Mouse (Mus musculus) midbrain, embryonic 15.5 days (tissue): ENCODE data around the gene Rsc1a1. TPM values are rescaled to one million over a fixed set of nuclear protein-coding genes. Genes with fewer than 3 reads are reported as not detected.

ENCODE experiments used
- ATAC-seq: fragments of 200-750 bp; cut with Nextera tagmentation; replicated peaks from 2 replicates; pipeline ENCODE4 v1.8.0; 2017; ENCODE audit warnings: moderate TSS enrichment
- H3K27ac ChIP-seq: fragments of 300-500 bp; sonication (generic); 2 replicates; pipeline ENCODE4 v1.5.1; 2015; ENCODE audit warnings: mild to moderate bottlenecking, inconsistent platforms
- H3K27me3 ChIP-seq: fragments of 300-500 bp; sonication (generic); replicated peaks from 2 replicates; pipeline ENCODE4 v1.6.1; 2015; ENCODE audit warnings: inconsistent platforms
- H3K36me3 ChIP-seq: fragments of 300-500 bp; sonication (generic); replicated peaks from 2 replicates; pipeline ENCODE4 v1.6.1; 2015; ENCODE audit warnings: inconsistent platforms
- H3K4me1 ChIP-seq: fragments of 300-500 bp; sonication (generic); 2 replicates; pipeline ENCODE4 v1.6.1; 2015; ENCODE audit warnings: inconsistent platforms
- H3K4me2 ChIP-seq: fragments of 300-500 bp; sonication (generic); 2 replicates; pipeline ENCODE4 v1.6.1; 2015; ENCODE audit warnings: inconsistent platforms, mild to moderate bottlenecking, moderate library complexity
- H3K4me3 ChIP-seq: fragments of 300-500 bp; sonication (generic); 2 replicates; pipeline ENCODE4 v1.5.1; 2015; ENCODE audit warnings: mild to moderate bottlenecking, inconsistent platforms
- H3K9ac ChIP-seq: fragments of 300-500 bp; sonication (generic); 2 replicates; pipeline ENCODE4 v1.6.1; 2015; ENCODE audit warnings: mild to moderate bottlenecking, inconsistent platforms
- H3K9me3 ChIP-seq: fragments of 300-500 bp; sonication (generic); 2 replicates; pipeline ENCODE4 v1.6.1; 2016; ENCODE audit warnings: inconsistent platforms
- WGBS: fragments of 180-500 bp; shearing (Covaris S2); methylation state at CpG from one replicate; pipeline ENCODE4 v1.1.7; 2015; ENCODE audit warnings: mixed read lengths; 5-methylcytosine and 5-hydroxymethylcytosine counted together
- polyA plus RNA-seq: library from polyadenylated mRNA; unstranded; fragments of >200 nt; fragmentation: Nextera tagmentation; extraction: Ambion mirVana; gene quantifications from 2 replicates; pipeline ENCODE4 v1.2.1, GENCODE M21; 2015

Rsc1a1 gene
- 0.49 and 0.53 TPM in 2 replicates for polyA plus RNA-seq

DNA sequence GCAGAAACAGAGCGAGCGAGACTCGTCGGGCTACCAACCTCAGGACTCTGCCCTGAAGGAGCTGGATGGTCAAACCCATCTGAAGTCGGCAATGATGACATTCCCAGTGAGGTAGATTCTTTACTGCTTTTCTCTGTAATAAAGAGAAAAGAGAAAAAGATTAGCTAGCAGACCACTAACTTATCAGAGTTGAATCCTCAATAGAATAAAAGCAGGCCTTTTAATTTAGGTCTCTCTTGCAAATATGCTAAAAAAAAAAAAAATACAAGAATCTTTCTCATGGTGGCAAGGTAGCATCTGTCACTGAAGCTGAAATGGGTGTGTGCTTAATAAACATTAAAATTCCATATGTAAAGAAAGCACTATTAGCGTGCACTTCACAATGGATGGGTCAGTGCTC, at the start of gene Rsc1a1:
Rsc1a1 (minus strand) TSS at position 101 of the 400 bp plus-strand sequence.
- Histone ChIP-seq H3K4me3 (no peak within 1 kb of the TSS), H3K9ac (no peak within 1 kb of the TSS), H3K27me3 (no peaks in the 10 kb centered on the region), H3K9me3 (no peaks in the 10 kb centered on the region), H3K36me3 (peaks cover 14% of the 10 kb centered on the region), H3K4me2 (no peak within 1 kb of the TSS), H3K27ac (no peak within 1 kb of the TSS), H3K4me1 (no peaks in the 10 kb centered on the region)
- ATAC-seq = no peak
- 94% methylated on average over 6 of the region's 6 CpGs for WGBS

DNA sequence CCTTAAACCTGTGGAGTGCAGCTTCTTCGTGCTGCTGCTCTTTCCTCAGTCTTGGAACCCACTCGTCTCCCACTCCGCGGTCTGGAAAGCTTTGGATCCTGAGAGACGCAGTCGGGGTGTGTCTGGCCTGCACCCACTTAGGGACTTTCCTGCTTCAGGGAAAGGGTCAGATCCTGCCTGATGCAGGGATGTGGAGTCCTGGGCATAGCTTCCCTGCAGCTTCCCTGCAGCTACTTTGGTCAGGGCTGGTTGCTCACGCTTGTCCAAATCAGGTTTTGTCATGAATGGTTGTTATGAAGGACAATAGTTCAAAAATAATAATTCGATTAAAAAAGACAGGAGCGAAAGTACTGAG, 49.8 kb upstream of the Rsc1a1 start:
- WGBS = 24% methylated on average over 9 of the region's 9 CpGs
- H3K27me3 ChIP-seq = no peaks in the 10 kb centered on the region
- peaks cover 11% of the 10 kb centered on the region for H3K4me1 ChIP-seq
- no peak for ATAC-seq
- no peaks in the 10 kb centered on the region for H3K36me3 ChIP-seq
- peak overlapping the region; percentile 66 for H3K4me2 ChIP-seq
- H3K27ac ChIP-seq = peak overlapping the region; percentile 46
- no peaks in the 10 kb centered on the region for H3K9me3 ChIP-seq
- peak overlapping the region; percentile 43 for H3K4me3 ChIP-seq
- peak overlapping the region; percentile 35 for H3K9ac ChIP-seq

DNA sequence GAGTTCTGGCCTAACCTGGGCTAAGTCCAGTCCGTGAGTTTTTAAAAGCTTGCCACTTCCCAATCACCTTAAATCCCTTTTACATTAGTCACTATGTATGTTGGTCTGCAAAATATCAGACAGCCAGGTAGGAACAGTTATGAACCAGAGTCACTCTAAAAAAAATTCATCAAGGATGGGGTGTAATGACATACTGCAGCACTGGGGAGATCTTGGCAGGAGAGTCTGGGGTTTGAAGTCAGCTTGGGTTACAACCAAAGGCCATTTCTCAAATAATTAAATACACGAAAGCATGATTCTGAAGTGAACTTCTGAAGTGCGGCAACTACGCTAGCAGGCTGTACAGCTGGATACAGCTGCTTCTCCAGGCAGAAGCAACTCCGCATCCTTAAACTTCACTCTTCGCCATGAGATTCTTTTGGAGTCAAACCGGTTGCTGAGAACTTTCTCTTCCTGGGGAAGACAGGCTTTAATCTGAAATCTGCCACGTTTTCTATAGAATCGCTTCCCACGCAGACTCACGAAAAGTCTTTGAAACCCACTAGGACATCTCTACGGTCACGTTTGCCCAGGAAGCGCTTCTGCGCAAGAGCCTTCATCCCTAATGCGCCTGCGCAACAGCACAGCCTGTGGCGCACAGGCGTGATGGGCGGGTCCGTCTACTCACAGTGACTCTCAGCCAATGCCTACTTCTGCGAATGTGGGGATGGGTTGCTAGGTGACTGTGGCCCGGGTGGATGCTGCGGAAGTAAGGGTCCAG, 49.2 kb upstream of the Rsc1a1 start:
- no peaks in the 10 kb centered on the region for H3K9me3 ChIP-seq
- peak overlapping the region; percentile 66 for H3K4me2 ChIP-seq
- H3K27ac ChIP-seq = peak overlapping the region; percentile 46
- 5% methylated on average over 24 of the region's 24 CpGs for WGBS
- H3K9ac ChIP-seq = peak overlapping the region; percentile 35
- peak; percentile 99 for ATAC-seq
- H3K36me3 ChIP-seq = no peaks in the 10 kb centered on the region
- H3K4me3 ChIP-seq = peak overlapping the region; percentile 43
- no peaks in the 10 kb centered on the region for H3K27me3 ChIP-seq
- H3K4me1 ChIP-seq = peaks cover 11% of the 10 kb centered on the region

DNA sequence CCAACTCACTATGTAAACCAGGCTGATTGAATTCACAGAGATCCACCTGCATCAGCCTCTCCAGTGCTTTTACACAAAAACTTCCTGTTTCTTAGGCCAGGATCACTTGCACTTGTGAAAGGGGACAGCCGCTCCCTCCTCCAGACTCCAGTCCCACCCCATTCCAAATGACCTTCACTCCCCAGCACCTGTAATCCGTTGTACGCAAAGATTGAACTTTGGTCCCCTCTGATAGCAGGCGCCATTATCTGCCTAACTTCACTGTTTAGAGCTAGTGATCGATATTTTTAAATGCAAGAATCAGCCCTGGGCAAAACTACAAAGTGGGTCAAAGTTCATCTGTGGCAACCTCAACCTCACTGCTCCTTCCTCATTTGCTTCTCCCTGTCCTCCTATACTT, 46.4 kb upstream of the Rsc1a1 start:
- Histone ChIP-seq H3K27ac (no peak overlapping the region), H3K4me3 (no peak overlapping the region), H3K9ac (no peak overlapping the region), H3K9me3 (no peaks in the 10 kb centered on the region), H3K27me3 (no peaks in the 10 kb centered on the region), H3K4me1 (peaks cover 11% of the 10 kb centered on the region), H3K4me2 (no peak overlapping the region), H3K36me3 (no peaks in the 10 kb centered on the region)
- 78% methylated on average over 5 of the region's 5 CpGs for WGBS
- no peak for ATAC-seq

DNA sequence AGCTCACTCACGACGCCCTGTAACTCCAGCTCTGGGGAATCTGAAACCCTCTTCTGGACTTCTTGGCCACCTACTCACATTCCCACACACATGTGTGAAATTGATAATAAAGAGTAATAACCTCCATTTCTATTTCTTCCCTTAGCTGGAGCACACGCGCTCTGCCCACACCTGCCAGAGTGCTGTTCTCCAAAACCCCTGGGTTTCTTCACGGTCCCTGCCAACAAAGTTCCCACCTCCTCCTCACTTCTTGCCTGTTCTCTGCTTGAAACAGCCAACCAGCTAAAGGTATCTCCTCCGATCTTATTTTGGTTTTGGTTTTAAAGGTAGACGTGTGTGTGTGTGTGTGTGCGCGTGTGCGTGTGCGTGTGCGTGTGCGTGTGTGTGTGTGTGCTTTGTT, 45.0 kb upstream of the Rsc1a1 start:
- Histone ChIP-seq H3K9ac (no peak overlapping the region), H3K27me3 (no peaks in the 10 kb centered on the region), H3K27ac (no peak overlapping the region), H3K9me3 (no peaks in the 10 kb centered on the region), H3K4me2 (no peak overlapping the region), H3K36me3 (no peaks in the 10 kb centered on the region), H3K4me1 (peaks cover 10% of the 10 kb centered on the region), H3K4me3 (no peak overlapping the region)
- no peak for ATAC-seq
- WGBS = 86% methylated on average over 13 of the region's 13 CpGs

DNA sequence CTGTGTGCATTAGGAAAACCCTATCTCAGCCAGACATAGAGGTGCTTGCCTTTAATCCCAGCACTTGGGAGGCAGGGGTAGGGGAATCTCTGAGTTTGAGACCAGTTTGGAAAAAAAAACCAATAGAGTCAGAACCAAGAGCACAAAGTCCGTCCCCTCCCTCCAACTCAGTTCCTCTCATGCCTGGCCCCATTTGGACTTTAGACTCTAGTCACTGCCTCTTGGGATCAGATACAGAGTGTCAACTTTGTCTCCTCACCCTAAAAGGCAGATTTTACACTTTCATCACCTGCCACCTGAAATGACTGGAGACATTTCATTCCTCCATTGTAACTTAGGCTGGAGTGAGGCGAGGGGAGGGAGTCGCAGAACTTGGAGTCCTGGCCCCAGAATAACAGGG, 43.9 kb upstream of the Rsc1a1 start:
- no peak for ATAC-seq
- H3K9ac ChIP-seq = no peak overlapping the region
- no peaks in the 10 kb centered on the region for H3K9me3 ChIP-seq
- no peak overlapping the region for H3K4me3 ChIP-seq
- H3K4me1 ChIP-seq = peaks cover 2% of the 10 kb centered on the region; the same call in 1 of the 2 replicates
- H3K27me3 ChIP-seq = no peaks in the 10 kb centered on the region
- 80% methylated on average over 3 of the region's 3 CpGs for WGBS
- H3K27ac ChIP-seq = no peak overlapping the region
- no peaks in the 10 kb centered on the region for H3K36me3 ChIP-seq
- no peak overlapping the region for H3K4me2 ChIP-seq

DNA sequence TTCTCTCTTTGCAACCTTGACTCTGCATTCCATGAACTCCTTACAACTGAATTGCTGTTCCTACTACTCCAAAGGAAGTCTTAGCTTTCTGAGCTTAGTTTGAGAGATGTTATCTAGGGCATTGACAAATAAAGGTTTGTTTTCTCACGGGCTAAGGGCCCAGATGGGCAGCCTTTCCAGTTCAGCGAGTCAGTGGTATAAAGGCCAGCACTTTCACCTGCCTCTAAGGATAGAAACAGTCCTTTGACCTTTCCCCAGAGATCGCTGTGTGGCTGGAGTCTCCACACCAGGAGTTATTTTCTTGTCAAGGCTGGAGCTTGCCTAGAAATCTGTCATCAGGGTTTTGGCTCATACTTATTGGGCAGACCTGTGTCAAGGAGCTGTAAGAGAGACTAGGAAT, 40.3 kb upstream of the Rsc1a1 start:
- no peak for ATAC-seq
- 56% methylated on average over 3 of the region's 3 CpGs for WGBS

DNA sequence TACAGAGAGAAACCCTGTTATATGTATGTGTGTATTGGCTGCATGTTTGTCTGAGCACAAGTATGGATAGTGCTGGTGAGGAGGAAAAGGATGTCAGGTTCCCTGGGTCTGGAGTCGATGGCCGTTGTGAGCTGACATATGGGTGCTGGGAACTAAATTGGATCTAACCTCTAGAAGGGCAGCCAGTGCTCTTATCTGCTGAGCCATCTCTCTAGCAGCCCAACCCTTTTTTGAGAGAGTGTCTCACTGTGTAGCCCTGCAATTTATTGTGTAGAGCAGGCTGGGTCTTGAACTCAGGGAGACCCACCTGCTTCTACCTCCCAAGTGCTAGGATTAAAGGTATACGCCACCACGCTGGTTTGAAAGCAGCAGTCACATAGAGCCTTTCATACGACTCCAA, 39.9 kb upstream of the Rsc1a1 start:
- WGBS = 81% methylated on average over 5 of the region's 5 CpGs

More for the DNA sequence above, 40.3 kb upstream of the Rsc1a1 start:
- H3K9me3 ChIP-seq = no peaks in the 10 kb centered on the region
- no peak overlapping the region for H3K27ac ChIP-seq
- H3K4me2 ChIP-seq = no peak overlapping the region
- H3K36me3 ChIP-seq = no peaks in the 10 kb centered on the region
- no peak overlapping the region for H3K4me3 ChIP-seq
- peaks cover 23% of the 10 kb centered on the region for H3K4me1 ChIP-seq
- H3K27me3 ChIP-seq = no peaks in the 10 kb centered on the region
- no peak overlapping the region for H3K9ac ChIP-seq

DNA sequence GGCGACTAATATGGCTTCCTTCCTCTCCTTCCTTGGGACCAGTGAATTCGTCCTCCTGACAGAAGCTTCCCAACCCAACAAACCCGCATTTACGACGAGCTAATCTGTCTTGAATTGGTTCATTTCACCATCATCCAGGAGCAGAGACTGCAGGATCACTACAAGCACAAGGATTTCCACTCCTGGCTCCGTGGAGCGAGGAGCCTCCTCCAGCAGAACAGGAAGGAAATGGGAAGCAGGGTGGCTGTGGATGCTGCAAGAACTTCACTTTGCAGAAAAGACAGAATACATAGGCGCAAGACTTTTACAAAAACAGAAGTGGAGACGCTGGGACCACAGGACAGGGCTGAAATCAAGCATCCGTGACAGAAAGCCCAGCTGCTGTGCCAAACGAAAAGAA, 39.2 kb upstream of the Rsc1a1 start:
- no peaks in the 10 kb centered on the region for H3K9me3 ChIP-seq
- no peak overlapping the region for H3K4me2 ChIP-seq
- 71% methylated on average over 11 of the region's 11 CpGs for WGBS
- no peak overlapping the region for H3K4me3 ChIP-seq
- H3K27ac ChIP-seq = no peak overlapping the region
- H3K9ac ChIP-seq = no peak overlapping the region
- ATAC-seq = no peak
- no peaks in the 10 kb centered on the region for H3K27me3 ChIP-seq
- H3K36me3 ChIP-seq = 0 out of 2 replicates have a peak, but pooled peaks cover 4% of the 10 kb centered on the region
- H3K4me1 ChIP-seq = peaks cover 25% of the 10 kb centered on the region

More for the DNA sequence above, 39.9 kb upstream of the Rsc1a1 start:
- no peaks in the 10 kb centered on the region for H3K36me3 ChIP-seq
- no peak for ATAC-seq
- no peaks in the 10 kb centered on the region for H3K9me3 ChIP-seq
- H3K27me3 ChIP-seq = no peaks in the 10 kb centered on the region
- no peak overlapping the region for H3K4me2 ChIP-seq
- H3K4me1 ChIP-seq = peaks cover 25% of the 10 kb centered on the region
- no peak overlapping the region for H3K27ac ChIP-seq
- H3K9ac ChIP-seq = no peak overlapping the region
- no peak overlapping the region for H3K4me3 ChIP-seq

DNA sequence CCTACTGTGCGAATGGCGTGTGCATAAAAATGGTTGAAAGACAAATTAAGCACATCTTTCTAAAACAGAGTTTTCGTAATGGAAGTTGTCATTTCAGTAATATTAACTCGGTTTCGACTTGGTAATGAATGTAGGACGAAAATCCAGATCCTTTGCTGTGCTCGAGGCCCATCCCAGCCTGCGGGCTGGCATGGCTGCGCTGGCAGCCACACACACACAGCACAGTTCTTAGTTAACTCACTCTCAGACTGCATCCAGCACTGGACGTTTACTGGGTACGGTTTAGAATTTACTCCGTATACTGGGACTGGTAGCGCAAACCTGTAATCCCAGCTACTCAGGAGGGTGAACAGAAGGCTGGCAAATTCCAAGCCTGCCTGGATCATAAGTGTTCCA, 38.3 kb upstream of the Rsc1a1 start:
- Histone ChIP-seq H3K9me3 (no peaks in the 10 kb centered on the region), H3K27me3 (no peaks in the 10 kb centered on the region), H3K4me2 (peak overlapping the region; percentile 72), H3K36me3 (0 out of 2 replicates have a peak, but pooled peaks cover 5% of the 10 kb centered on the region), H3K9ac (peak overlapping the region; percentile 90), H3K4me3 (peak overlapping the region; percentile 80), H3K27ac (peak overlapping the region; percentile 91), H3K4me1 (peaks cover 25% of the 10 kb centered on the region)
- 9% methylated on average over 13 of the region's 13 CpGs for WGBS
- ATAC-seq = peak; percentile 75

DNA sequence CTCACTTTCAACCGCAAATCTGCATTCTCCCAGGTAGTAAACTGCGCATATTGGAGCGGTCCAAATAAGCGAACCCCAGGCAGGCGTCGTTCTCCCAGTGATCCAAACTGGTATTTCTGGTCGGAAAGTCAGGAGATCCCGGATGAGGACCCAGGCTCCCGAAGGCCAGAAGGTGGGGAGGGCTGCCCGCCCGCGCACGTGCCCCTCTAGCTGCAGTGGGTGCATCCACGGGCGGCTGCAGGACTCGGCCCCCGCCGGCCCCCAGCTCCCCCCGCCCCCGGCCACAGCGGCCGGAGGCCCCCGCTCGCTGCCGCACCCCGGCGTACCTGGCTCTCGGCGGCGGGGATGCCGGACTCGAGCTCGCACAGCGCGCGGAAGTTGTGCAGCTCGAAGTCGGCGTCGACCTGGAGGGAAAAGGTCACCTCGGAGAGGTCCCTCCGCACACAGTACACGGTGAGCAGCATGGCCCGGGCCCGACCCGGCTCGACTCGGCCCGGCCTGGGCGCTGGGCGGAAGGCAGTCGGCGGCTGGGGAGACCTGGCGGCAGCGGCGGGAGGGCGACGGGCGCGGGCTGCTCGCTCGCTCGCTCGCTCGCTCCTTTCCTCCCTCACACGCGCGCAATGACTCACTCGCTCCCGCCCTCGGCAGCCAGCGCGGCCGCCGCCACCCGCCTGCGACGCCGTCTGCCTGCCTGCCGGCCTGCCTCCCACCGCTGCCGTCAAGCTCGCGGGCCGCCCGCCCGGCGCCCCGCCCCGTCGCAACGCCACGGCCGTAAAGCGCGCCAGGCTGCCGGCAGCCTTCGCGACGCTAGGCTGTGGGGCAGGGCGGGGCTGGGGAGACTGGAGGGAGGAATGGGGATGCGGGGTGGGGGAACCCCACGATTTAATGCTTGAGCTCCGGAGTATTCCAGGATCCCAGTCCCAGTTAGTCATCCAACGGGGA, 37.6 kb upstream of the Rsc1a1 start, which contains the start of gene Ddi2:
Ddi2 (minus strand) TSS at position 689 of the 942 bp plus-strand sequence.
- H3K9ac ChIP-seq = peak within 1 kb of the TSS; percentile 90
- peak within 1 kb of the TSS; percentile 72 for H3K4me2 ChIP-seq
- H3K27me3 ChIP-seq = no peaks in the 10 kb centered on the region
- peak; percentile 94 for ATAC-seq
- H3K4me1 ChIP-seq = peaks cover 25% of the 10 kb centered on the region
- H3K9me3 ChIP-seq = no peaks in the 10 kb centered on the region
- WGBS = under 1% methylated on average over 81 of the region's 105 CpGs
- H3K4me3 ChIP-seq = peak within 1 kb of the TSS; percentile 80
- H3K36me3 ChIP-seq = 0 out of 2 replicates have a peak, but pooled peaks cover 5% of the 10 kb centered on the region
- peak within 1 kb of the TSS; percentile 91 for H3K27ac ChIP-seq

DNA sequence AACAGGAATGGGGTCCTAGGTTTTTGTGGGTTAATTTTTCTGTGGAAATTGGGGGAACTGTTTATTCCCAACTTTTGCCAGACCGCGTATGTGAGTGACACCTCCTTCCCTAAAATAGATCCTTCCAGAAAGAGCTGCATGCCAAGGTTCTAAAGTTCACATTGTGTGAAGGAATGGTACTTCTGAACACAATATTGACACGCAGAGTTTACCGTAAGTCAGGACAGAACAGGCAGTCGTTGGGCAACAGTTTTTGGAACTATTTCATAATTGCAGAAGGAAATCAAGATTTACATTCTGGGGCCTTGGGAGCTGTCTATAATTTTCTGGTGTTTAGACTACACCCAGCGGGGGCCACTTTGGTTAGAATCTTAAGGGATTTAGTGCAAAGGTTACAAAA, 36.6 kb upstream of the Rsc1a1 start:
- Histone ChIP-seq H3K9me3 (no peaks in the 10 kb centered on the region), H3K4me1 (peaks cover 25% of the 10 kb centered on the region), H3K9ac (no peak overlapping the region; the same call in 1 of the 2 replicates), H3K27me3 (no peaks in the 10 kb centered on the region), H3K27ac (no peak overlapping the region), H3K36me3 (0 out of 2 replicates have a peak, but pooled peaks cover 5% of the 10 kb centered on the region), H3K4me3 (peak overlapping the region; percentile 80), H3K4me2 (peak overlapping the region; percentile 72)
- WGBS = 83% methylated on average over 6 of the region's 6 CpGs
- no peak for ATAC-seq
